Mouse (Mus musculus) lung, embryonic 16.5 days (tissue): ENCODE measurements around the gene Nubpl. TPM values are rescaled to one million over a fixed set of nuclear protein-coding genes. Genes with fewer than 3 reads are reported as not detected.

Experiments used
- ATAC-seq: fragments of 200-750 bp; cut with Nextera tagmentation; 2 replicates; pipeline ENCODE4 v1.8.0; 2017; ENCODE audit warnings: low read depth, mild to moderate bottlenecking, moderate library complexity
- H3K27ac ChIP-seq: fragments of 300-500 bp; sonication (generic); 2 replicates; pipeline ENCODE4 v1.5.1; 2014; ENCODE audit warnings: mild to moderate bottlenecking, control low read depth, low read length
- H3K27me3 ChIP-seq: fragments of 300-500 bp; sonication (generic); 2 replicates; pipeline ENCODE4 v1.6.1; 2014; ENCODE audit warnings: low read depth, low read length, mixed read lengths; ENCODE audit not compliant: control insufficient read depth, insufficient read depth
- H3K36me3 ChIP-seq: fragments of 300-500 bp; sonication (generic); 2 replicates; pipeline ENCODE4 v1.6.1; 2014; ENCODE audit warnings: low read length; ENCODE audit not compliant: control insufficient read depth, insufficient read depth
- H3K4me1 ChIP-seq: fragments of 300-500 bp; sonication (generic); replicated peaks from 2 replicates; pipeline ENCODE4 v1.6.1; 2014; ENCODE audit warnings: low read length, mixed read lengths; ENCODE audit not compliant: control insufficient read depth, insufficient read depth
- H3K4me2 ChIP-seq: fragments of 300-500 bp; sonication (generic); 2 replicates; pipeline ENCODE4 v1.6.1; 2014; ENCODE audit warnings: low read depth, low read length, control low read depth
- H3K4me3 ChIP-seq: fragments of 300-500 bp; sonication (generic); 2 replicates; pipeline ENCODE4 v1.5.1; 2014; ENCODE audit warnings: mild to moderate bottlenecking, low read length, control low read depth
- H3K9ac ChIP-seq: fragments of 300-500 bp; sonication (generic); 2 replicates; pipeline ENCODE4 v1.6.1; 2014; ENCODE audit warnings: low read length, control low read depth
- H3K9me3 ChIP-seq: fragments of 300-500 bp; sonication (generic); 2 replicates; pipeline ENCODE4 v1.6.1; 2016; ENCODE audit warnings: low read length; ENCODE audit not compliant: control insufficient read depth
- WGBS: fragments of 180-500 bp; shearing (Covaris S2); extraction: QIAGEN DNeasy Blood & Tissue Kit; methylation state at CpG from one replicate; pipeline ENCODE4 v1.1.7; 2014; 5-methylcytosine and 5-hydroxymethylcytosine counted together
- polyA plus RNA-seq: library from polyadenylated mRNA; unstranded; fragments of >200 nt; fragmentation: Nextera tagmentation; extraction: Ambion mirVana; gene quantifications from 2 replicates; pipeline ENCODE4 v1.2.1, GENCODE M21; 2015

The Nubpl gene
- polyA plus RNA-seq, 1 experiment from 2014 or later, result 11.3 TPM

DNA sequence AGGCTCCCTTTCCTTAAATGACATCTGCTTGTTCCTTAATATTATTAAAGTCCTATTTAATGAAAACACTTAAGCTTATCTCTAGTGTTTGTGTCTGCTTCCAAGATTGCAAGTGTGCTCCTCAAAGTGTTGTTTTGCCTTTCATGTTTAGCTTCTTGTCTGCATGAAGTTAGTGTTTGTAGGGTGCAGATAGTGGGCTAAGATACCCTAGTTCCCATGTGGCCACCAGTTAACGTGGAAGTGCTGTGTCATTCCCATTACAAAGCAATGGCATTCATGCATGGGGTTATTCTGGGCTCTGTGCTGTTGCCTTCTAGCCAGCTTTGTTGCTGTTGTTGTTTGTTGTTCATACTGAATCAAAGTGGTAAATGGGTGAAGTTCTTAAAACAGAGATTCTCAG is 201.1 kb downstream of the Nubpl start:
- no peaks in the 10 kb centered on the region for H3K27me3 ChIP-seq
- H3K4me3 ChIP-seq, result no peak overlapping the region
- no peak overlapping the region for H3K27ac ChIP-seq
- 56% methylated on average over 1 of the region's 1 CpGs for WGBS
- H3K4me2 ChIP-seq, result no peak overlapping the region
- no peaks in the 10 kb centered on the region for H3K4me1 ChIP-seq
- H3K9me3 ChIP-seq, result no peaks in the 10 kb centered on the region
- H3K36me3 ChIP-seq, result no peaks in the 10 kb centered on the region
- no peak for ATAC-seq
- no peak overlapping the region for H3K9ac ChIP-seq

- Histone ChIP-seq H3K4me3 (no peak overlapping the region), H3K27me3 (no peaks in the 10 kb centered on the region), H3K36me3 (no peaks in the 10 kb centered on the region), H3K9ac (no peak overlapping the region), H3K9me3 (no peaks in the 10 kb centered on the region), H3K27ac (no peak overlapping the region), H3K4me2 (no peak overlapping the region), H3K4me1 (no peaks in the 10 kb centered on the region)
- WGBS, result 77% methylated on average over 2 of the region's 2 CpGs
- ATAC-seq, result no peak
These were observed 205.4 kb downstream of the Nubpl start for GRCm38 (mm10) chr12:52302961-52303360.

DNA sequence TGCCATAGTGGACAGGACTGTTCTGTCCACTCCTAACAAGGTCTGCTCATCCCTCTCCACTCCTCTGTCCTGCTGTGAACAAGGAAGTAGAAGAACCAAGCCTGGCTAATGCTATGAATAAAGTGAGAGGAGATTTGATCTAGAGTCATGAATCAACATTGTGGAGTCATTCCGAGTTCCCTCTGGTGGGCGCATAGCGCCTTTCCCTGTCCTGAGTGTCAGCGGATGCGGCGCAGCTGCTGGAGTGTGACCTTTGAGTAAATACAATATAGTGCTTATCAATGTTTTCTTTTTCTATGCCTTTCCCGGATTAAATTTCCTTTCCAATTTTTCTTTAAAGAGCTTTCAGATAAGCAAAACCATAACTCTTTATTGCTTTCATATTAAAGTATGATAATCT is 208.8 kb downstream of the Nubpl start:
- Histone ChIP-seq H3K9me3 (no peaks in the 10 kb centered on the region), H3K4me1 (peaks cover 3% of the 10 kb centered on the region; the same call in 1 of the 2 replicates), H3K27ac (peak overlapping the region; percentile 11; the same call in 1 of the 2 replicates), H3K4me2 (no peak overlapping the region), H3K27me3 (no peaks in the 10 kb centered on the region), H3K9ac (no peak overlapping the region), H3K4me3 (no peak overlapping the region), H3K36me3 (no peaks in the 10 kb centered on the region)
- peak; percentile 92 for ATAC-seq
- WGBS, result 40% methylated on average over 7 of the region's 7 CpGs

DNA sequence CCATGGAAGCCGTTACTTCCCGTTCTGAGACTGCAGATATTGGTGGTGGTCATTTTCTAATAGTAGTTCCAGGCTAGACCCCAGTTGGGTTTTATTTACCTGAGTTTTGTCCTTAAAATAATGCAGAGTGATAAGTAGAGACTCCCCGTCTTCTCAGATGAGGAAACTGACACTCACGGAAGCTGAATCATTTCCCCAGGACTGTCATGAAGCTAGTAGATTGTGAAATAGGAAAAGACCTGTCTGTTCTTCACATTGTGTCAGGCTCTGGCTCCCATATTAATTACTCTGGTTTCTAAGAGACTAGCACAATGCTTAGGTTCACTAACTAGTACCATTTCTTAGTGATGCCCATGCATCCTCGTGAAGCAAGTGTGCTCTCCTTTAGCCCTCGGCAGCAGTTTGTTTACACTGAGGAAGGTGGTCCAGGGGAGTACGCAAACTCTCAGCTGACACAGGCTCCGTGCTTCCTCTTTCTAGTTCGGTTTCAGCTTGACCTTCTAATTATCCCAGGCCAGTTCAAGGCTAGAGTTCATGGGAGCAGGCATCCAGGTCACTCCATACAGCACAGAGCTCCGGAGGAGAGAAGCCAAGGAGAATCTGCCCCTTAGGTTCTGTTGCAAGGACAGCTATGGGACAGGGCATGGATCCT is 209.9 kb downstream of the Nubpl start:
- no peak overlapping the region for H3K9ac ChIP-seq
- H3K4me2 ChIP-seq, result no peak overlapping the region
- WGBS, result 57% methylated on average over 10 of the region's 10 CpGs
- peaks cover 3% of the 10 kb centered on the region; the same call in 1 of the 2 replicates for H3K4me1 ChIP-seq
- H3K27ac ChIP-seq, result no peak overlapping the region
- no peaks in the 10 kb centered on the region; the same call in 1 of the 2 replicates for H3K9me3 ChIP-seq
- no peaks in the 10 kb centered on the region for H3K36me3 ChIP-seq
- no peak for ATAC-seq
- H3K27me3 ChIP-seq, result no peaks in the 10 kb centered on the region
- H3K4me3 ChIP-seq, result no peak overlapping the region

GRCm38 (mm10) chr12:52308628-52309027 is 211.1 kb downstream of the Nubpl start:
- no peak overlapping the region for H3K27ac ChIP-seq
- no peak for ATAC-seq
- peaks cover 3% of the 10 kb centered on the region; the same call in 1 of the 2 replicates for H3K4me1 ChIP-seq
- no peaks in the 10 kb centered on the region for H3K36me3 ChIP-seq
- WGBS, result 63% methylated on average over 7 of the region's 7 CpGs
- no peak overlapping the region for H3K4me2 ChIP-seq
- H3K9me3 ChIP-seq, result no peaks in the 10 kb centered on the region; the same call in 1 of the 2 replicates
- H3K4me3 ChIP-seq, result no peak overlapping the region
- H3K27me3 ChIP-seq, result no peaks in the 10 kb centered on the region
- H3K9ac ChIP-seq, result no peak overlapping the region

GRCm38 (mm10) chr12:52314818-52315217 is 217.3 kb downstream of the Nubpl start:
- Histone ChIP-seq H3K27ac (no peak overlapping the region), H3K9me3 (no peaks in the 10 kb centered on the region; the same call in 1 of the 2 replicates), H3K4me2 (no peak overlapping the region), H3K9ac (no peak overlapping the region), H3K4me1 (no peaks in the 10 kb centered on the region), H3K27me3 (no peaks in the 10 kb centered on the region), H3K36me3 (no peaks in the 10 kb centered on the region), H3K4me3 (no peak overlapping the region)
- WGBS, result 85% methylated on average over 3 of the region's 3 CpGs
- no peak for ATAC-seq

- no peak for ATAC-seq
- Histone ChIP-seq H3K9me3 (no peaks in the 10 kb centered on the region; the same call in 1 of the 2 replicates), H3K36me3 (no peaks in the 10 kb centered on the region), H3K4me3 (no peak overlapping the region), H3K27ac (no peak overlapping the region), H3K27me3 (no peaks in the 10 kb centered on the region), H3K9ac (no peak overlapping the region), H3K4me1 (no peaks in the 10 kb centered on the region), H3K4me2 (no peak overlapping the region)
- WGBS, result 61% methylated on average over 6 of the region's 6 CpGs
These were observed 220.1 kb downstream of the Nubpl start for GRCm38 (mm10) chr12:52317635-52318034.

DNA sequence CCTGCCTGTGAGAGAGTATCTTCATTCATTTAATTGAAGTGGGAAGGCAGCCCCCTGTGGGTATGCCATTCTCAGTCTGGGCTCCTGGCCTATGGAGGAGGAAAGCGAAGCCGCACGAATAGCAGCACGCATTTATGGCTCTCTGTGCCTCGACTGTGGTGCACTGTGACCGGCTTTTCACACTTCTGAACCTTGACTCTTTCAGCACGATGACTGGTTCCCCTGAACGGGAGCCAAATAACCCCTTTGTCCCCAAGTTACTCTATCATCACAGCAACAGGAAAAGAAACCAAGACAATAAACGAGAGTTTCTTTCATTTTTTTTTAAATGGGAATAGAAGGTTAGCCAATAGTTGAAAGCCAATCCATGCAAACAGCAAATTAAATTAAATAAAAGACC is 220.9 kb downstream of the Nubpl start:
- H3K4me3 ChIP-seq, result no peak overlapping the region
- no peaks in the 10 kb centered on the region for H3K27me3 ChIP-seq
- H3K9ac ChIP-seq, result no peak overlapping the region
- H3K4me2 ChIP-seq, result no peak overlapping the region
- ATAC-seq, result no peak
- H3K4me1 ChIP-seq, result no peaks in the 10 kb centered on the region
- H3K9me3 ChIP-seq, result no peaks in the 10 kb centered on the region
- WGBS, result 70% methylated on average over 9 of the region's 9 CpGs
- no peaks in the 10 kb centered on the region for H3K36me3 ChIP-seq
- no peak overlapping the region for H3K27ac ChIP-seq

GRCm38 (mm10) chr12:52319156-52319555 is 221.6 kb downstream of the Nubpl start:
- Histone ChIP-seq H3K27ac (no peak overlapping the region), H3K4me1 (no peaks in the 10 kb centered on the region), H3K27me3 (no peaks in the 10 kb centered on the region), H3K9ac (no peak overlapping the region), H3K4me2 (no peak overlapping the region), H3K9me3 (no peaks in the 10 kb centered on the region), H3K4me3 (no peak overlapping the region), H3K36me3 (no peaks in the 10 kb centered on the region)
- 80% methylated on average over 6 of the region's 6 CpGs for WGBS
- ATAC-seq, result no peak
